Mouse (Mus musculus) ZHBTc4 (cell line): ENCODE measurements at regions not wholly inside any gene's neighbourhood (a gene's known extent, or its start where the extent isn't known, plus 50 kb on each side); places are given as distances from the start of the nearest gene placed in this dataset.
A peak's percentile ranks its signal among the peaks of the same experiment; 100 is the strongest.

ENCODE experiments used
- DNase-seq: peaks from one replicate; pipeline ENCODE4 v3.0.0-alpha.2; 2011; ENCODE audit warnings: low read depth, low spot score

DNA sequence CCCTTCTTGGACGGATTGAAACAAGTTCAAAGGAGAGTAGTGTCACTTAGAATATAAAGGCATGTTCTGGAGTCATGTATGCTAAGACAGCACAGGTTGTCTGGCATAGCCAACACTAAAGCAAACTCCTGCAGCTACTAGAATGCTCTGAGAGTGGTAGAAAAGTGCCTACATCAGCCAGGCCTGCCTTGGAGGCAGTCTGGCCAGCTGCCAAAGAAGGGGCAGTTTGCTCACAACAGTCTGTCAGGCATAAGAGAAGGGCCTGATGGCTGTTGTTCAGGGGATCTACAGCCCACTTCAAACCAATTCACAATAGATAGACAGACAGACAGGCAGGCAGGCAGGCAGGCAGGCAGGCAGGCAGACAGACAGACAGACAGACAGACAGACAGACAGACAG is 136.5 kb upstream of the Dap start:
- no peak for DNase-seq

DNA sequence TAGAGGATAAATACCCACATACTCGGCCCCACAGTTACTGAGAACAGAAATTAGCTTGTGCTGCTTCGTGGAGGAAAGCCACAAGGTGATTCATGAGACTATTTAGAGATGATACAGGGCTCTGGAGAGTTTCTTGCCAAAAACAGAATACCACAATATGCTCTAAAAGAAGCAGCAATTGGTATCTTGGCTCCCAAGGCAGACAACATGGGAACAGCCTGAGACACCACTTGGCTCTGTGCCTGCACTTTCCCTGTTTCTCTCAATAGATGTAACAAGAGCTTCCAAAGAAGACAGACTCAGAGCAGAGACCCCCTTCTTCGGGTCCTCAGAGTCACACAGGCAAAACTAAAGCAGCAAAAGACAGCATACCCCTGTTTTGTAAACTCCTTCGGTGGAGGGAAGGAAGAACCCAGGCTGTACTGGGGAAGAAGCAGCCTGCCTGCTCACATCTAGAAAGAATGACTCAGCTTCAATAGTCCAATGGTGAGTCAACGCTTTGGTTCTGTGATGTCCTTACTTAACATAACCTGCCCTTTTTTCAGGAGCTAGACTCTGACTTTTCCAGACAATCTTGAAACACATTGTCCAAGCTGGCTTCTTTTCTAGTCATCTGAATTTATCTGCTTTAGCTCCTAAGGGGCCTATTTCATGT is 132.1 kb upstream of the Dap start:
- DNase-seq = peak; percentile 11

DNA sequence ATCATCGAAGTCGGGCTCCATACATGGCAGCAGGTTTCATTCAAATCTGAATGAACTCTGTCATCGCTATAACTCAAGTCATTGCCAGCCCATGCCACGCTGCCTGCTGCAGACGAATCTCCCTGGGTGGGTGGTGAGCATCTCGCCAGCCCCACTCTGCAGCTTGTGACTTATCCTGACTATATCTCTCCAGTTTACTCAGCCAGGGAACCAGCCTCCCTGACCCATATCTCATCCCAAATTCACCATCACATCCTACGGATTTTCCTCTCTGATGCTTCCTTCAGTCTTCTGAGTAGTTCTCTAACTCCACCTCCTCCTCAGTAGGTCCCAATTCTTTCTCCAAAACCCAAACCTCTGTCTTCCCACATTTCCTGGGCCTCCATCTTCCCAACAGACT is 127.9 kb upstream of the Dap start:
- no peak for DNase-seq

DNA sequence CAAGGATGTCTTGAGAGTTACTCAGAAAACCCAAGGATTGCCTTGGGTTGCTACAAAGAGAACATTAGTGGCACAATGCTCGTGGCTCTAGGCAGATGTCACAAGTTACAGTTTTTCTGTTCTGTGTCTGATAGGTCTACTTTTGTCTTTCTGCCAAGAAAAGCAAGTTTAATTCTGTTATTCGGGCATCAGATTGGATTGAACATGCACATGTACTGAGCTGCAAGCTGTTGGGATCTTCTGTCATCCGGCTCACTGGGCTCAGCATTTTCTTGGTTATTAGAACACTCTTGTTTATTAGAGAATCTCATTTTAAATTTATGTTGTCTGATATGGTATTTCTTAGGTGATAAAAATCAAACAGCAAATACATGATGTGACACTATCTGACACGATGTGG is 126.8 kb upstream of the Dap start:
- DNase-seq = no peak

DNA sequence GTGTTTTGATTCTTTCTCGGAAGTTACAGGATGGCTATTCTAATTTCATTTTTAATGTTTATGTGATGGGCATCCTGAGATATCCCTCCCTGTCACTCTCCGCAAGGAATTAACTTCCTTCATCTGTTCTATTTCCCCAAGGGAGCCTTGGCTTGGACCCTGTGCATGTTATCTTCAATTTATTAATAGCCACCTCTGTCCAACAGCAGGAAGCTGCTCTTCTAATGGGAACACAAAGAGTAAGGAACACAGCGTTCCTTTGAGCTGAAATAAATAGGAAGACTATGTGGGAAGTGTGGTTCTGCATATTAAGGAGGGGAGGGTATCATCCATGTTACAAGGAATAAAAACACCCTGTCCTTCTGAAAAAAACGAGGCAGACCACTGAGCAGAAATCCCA is 119.4 kb upstream of the Dap start:
- no peak for DNase-seq

DNA sequence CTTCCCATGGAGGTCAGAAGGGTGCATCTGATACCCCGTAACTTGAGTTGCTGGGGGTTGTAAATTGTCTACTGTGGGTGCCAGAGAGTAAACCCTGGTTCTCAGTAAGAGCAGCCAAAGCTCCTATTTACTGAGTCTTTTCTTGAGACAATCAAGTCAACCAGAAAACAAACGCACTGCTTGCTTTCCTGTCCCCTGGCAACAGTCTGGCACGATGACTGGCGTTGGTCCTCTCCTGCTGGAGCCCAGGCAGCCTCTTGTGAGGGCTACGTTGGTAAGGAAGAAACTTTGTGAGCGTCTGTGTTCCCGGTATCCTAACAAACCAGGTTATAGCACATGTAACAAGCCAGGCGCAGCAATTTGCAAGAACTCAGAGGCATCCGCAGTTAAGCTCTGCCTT is 117.2 kb upstream of the Dap start:
- no peak for DNase-seq

DNA sequence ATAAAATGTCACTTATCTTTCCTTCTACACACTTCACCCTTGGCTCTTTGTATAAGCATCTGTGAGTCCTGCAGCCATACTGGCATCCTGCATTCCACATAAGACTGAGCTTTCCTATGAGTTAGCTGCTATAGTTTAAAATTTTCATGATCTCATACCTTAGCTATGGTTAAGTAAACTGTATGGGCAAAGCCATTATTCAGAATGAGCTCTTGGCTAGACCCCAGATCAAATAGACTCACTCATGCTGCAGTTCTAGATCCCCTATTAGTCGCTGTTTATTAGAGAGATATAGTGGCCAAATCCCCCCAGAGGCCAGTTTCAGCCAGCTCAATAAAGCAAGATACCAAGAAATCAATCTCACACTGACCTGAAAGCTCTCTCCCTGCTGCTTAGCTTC is 110.9 kb upstream of the Dap start:
- DNase-seq = no peak

DNA sequence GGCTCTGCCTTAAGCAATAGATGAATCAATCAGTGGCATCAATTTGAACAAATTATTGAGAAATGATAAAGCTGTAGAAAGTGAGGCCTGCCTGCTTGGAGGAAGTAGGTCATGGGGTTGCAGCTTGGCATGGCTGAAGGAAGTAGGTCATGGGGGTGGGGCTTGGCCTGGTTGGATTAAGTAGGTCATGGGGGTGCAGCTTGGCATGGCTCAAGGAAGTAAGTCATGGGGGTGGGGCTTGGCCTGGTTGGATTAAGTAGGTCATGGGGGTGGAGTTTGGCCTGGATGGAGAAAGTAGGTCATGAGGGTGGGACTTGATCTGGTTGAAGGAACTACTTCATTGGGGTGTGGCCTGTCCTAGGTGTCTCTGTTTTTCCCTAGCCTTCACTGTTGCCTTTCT is 106.8 kb upstream of the Dap start:
- DNase-seq = no peak

DNA sequence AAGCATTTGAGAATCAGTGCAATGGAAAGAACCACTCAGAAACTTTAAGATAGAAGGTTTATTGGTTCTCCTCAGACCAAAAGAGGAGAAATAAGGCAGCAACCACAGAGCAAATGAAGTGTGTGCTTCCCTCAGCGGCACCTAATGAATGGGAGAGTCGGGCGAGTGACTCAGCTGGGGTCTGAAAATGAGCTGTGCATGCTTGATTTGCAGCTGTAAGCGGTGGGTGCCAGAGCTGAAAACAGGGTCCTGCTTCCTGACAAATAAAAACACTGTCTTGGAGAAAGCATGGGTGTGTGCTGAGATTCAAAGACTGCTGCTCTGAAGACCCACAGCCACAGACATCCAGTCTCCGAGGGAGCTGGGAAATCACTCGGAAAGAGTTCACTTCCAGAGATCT is 104.0 kb upstream of the Dap start:
- DNase-seq = no peak

DNA sequence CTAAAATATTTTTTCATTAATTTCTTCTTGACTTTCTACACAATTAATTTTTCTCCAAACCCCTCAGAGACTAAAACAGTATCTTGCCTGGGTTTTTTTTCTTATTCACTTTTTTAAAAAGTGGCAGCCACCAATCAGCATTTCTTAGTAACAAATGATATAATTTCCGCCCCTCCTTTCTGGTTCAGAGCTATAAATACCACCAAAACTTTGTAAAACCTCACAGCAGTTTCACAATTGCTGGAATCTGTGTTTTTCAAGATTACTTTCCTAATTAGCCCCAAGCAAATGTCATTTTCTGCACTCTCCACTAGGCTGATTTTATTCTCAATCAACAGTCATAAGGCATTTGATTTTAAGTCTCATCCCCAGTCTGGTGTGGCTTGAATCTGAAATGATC is 98.3 kb upstream of the Dap start:
- DNase-seq = no peak

DNA sequence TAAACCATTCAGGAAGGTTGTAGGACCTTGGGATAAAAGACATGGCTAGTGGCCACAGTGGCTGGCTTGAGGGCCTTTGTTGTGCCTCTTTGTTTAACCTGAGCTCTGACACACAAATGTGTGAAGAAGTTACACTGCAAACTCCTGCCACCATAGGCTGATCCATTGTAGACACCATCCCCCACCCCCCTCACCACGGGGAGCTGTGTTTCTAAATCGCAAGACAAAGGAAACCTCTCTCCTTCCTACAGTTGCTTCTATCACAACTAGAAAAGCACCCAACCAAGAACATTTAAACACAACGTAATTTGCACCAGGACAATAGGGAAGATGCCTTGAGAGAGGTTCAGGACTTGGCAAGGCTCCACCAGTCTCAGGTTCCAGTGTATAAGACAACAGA is 97.1 kb upstream of the Dap start:
- peak; percentile 95 for DNase-seq

DNA sequence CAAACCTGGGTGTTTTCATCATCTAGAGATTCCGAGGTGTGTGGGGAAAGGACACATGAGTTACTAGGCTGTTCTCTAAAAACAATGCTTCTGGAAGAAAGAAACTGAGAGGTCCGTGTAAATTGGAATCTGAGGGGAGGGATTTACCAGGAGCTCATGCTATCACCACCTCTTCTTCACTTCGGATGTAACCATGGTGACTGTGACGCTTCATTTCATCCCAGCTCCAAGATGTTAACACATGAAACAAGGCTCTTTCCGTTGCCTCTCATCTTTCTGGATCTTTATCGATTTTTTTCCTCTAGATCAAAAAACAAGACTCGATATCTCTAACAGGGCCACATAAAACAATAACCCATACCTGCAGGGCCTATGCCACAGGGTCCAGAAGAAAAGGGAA is 89.2 kb upstream of the Dap start:
- DNase-seq = no peak

DNA sequence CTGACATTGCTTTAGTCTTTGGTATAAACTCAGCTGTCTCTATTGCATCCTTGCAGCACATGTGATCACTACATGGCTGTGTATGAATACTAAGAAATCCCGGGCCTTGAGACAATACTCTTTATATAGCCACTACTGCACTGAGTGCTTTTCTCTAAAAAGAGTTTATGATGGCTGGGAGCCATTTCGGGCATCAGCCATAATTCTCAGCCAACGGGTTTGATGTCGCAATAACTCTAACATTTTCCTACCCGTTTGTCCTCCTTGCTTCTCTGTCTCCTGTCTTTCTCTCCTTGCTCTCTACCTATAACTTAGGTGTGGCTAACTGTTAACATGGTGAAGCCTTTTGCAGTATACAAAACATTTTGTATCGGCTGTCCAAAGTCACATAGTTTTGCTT is 85.5 kb upstream of the Dap start:
- no peak for DNase-seq

DNA sequence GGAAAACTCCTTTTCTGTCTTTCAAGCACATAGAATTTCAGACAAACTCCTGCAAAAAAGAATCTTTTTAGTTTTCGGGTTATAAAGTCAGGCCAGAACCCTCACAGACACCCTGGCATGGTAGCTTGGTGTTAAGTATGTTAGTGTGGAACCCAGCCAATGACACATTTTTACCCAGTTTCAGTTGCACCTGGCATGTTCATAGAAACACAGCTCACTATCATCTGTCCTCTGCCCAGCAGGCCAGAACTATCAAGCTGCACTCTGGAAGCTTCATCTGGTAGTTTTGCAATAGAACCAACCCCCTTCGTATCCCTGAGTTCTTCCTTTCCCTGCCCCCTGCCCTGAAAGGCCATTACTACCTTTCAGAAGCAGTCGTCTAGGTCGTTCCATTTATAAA is 82.4 kb upstream of the Dap start:
- no peak for DNase-seq

DNA sequence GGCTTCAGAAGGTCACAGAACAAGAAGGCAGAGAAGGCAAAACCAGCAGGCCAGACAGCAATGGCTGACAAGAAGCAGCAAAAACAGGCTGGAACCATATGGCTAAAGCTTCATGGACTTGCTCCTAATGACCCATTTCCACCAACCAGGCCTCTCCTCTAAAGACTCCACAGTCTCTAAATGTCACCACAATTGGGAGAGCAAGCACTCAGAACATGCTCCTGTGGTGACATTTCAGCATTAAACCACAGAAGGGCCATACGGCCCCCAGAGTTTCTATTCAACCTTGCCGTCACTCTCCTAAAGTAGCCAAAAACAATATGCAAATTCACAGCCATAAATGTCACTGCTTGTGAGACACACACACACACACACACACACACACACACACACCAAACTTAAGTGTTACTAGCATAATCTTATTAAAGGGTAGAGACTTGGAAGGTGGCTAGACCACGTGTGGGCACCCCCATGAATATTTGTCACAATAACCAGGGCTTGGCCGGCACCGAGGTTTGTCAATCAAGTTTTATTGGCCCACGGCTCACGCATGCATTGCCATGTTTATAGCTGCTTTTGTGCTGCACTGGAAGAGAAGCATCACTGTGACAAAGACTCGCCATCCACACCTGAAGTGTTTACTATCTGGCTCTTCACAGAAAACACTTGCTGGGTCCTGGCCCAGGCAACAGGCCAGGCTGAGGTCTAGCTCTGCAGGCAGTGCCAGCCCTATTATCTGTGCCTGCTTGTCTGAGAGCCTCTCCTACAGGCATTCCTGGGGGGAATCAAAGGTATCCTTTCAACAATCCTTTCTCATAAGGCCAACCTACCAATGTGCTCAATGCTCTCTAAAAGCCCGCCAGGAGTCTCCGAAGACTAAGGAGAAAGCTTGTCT is 75.6 kb upstream of the Dap start:
- no peak for DNase-seq

DNA sequence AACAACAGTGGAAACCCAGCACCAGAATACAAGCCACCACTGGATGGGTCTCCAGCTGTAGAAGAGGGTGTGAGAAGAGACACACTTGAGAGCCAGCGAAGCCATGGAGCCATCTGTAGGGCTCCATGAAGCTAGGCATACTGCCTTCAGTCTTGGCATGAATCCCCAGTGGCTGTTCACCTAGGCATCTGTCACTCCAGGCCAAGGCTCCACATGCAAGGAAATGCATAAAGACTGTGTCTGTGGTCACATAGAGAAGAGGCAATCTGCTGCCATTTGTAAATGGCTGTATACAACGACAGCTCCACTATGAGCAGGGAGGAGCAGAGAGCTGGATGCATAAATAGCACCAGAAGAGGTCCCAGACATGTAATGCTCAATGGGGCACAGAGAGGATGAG is 74.3 kb upstream of the Dap start:
- DNase-seq = no peak

DNA sequence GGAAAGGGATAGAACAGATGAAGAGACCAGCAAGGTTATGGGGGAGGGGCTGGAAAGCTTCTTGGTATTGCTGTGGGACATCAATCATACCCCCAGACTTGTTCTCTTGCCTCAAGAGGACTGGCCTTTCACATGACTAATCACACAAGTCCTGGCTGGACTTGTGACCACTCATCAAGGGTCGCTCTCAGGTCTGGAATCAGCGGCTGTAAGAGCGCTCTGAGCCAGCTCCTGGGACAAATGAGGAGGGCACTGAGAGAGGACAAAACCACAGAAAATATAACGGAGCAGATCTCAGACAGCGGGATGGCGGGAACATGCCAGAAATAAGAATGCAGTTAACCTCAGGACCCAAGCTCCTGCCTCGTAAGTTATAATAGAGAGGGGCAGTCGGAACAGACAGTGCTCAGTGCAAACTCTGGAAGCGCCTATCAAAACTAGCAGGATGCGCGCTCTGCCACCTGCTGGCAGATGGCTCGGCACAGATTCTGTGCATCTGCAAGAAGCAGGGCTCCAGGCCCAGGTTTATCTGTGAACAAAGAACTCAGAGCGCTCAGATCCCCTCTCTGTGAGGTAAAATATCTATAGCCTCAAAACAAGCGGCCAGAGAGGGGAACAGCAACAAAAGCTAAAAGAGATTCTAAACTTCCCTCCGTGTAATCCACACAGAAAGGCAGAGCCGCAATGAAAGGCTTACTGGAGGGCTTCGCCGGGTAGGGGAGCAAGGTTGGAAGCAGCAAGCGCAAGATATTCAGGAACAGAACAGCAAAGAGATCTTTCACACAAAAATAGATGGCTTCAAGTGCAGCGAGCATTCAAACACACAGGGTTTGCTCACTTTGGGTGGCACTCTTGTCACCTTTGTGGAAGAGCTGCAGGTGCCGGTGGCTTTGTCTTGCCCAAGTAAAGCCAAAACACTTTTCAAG is 73.3 kb upstream of the Dap start:
- DNase-seq = peak; percentile 65

DNA sequence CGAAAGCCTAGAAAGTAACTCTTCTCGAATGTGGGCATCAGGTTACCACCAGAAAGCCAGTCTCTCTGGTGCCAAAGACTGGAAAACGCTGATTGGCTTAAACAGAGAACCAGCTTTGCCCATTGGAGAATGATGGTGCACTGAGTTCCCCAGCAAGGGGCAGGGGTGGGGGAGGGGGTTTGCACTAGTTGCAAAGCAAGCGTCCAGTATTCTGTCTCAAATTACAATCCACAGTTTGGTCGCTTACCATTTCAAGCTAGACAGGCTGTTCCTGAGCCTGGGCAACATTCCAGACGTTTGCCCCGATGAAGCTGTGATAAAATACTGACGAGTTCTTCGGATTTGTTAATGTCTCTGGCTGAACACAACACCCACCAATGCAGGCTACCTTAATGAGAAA is 69.0 kb upstream of the Dap start:
- no peak for DNase-seq

DNA sequence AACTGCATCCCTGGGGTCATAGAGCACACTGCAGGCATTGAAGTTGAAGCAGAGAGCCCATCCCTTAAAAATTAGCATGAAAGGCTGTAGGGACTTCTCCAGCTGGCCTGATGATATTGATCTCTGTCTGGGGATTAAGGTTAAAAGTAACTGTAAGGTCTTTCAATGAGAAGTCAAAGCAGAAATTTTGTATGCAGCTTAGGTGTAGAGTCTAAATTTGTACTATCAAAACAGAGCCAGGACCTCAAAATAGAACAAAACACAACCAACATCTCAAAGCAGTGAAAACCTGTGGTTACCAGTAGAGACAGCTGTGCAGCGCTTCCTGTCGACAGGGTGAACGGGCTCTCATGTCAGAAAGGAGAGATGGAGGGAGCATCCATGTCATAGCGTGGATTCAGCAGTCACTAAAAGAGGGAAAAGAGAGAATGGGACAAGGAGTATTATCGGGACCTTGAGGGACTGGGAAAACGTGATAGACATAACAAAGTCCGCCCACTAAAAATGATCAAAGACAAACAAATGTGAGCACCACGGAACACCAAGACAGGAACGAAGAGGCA is 57.5 kb upstream of the Dap start:
- DNase-seq = no peak

DNA sequence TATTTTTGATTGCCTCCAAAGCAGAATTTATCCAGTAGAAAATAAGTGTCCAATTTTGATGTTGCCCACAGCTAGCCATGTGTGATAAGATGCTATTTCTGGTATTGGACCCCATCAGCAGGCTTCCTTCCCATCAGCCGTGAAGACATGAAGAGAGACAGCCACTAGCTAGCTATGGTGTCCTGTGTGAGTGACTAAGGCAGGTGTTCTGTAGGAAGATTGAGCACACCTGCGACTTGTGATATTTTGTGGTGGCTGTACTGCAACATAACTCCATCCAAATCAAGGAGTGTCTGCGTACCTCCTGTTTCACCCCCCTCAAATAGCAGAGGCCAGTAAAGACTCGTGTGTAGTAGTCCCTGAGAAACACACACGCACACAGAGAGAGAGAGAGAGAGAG is 56.6 kb upstream of the Dap start:
- DNase-seq = no peak

DNA sequence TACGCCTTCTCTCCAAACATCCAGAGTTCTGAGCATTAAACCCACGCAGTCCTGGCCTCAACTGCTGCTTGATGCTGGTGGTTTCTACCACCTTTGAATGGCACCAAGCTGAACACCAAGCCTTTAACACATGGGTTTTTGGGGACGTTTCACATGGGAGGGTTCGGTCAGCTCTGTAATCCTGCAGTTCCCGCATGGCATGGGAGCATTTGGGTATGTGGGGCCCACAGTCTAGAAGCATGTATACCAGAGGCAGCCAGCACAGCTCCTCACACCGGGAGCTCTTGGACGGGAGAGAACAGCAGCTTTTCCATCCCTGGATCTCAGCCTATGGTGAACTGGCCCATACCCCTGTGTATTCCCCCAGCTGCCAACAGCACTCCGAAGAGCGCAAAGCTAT is 55.9 kb upstream of the Dap start:
- no peak for DNase-seq
